Comparison of ENCODE assay signal across 11 mouse cellular contexts in genomic region chr2:73452556-73452955, GRCm38 (mm10).
DNase-seq lines count a peak whose midpoint lies in the region; ATAC-seq and TF ChIP-seq lines count a peak whose summit lies in the region.
"Had no signal": no experiment of that assay in that cellular context is flagged by ENCODE, and none has a peak within 500 bp of the region (broad histone marks: within the 10 kb centered on the region; RNA-seq: fewer than 3 reads in every experiment).

No protein-coding gene starts in this region.

- peak; percentile 28; the same call in 1 of the 2 replicates for ATAC-seq in liver, embryonic 14.5 days (ENCODE audit: insufficient read depth)
- no peak for ATAC-seq in intestine, embryonic 16.5 days

- TF ChIP-seq CTCF in MEL (IDR thresholded peaks at IDR 0.05 in 2 of 3, conservative IDR thresholded peaks at IDR 0.05 in 1 of 3; ENCODE audit: control insufficient read depth in 1 of 3, insufficient read depth in 1 of 3, low read depth in 2 of 3, low read length in 3 of 3, poor library complexity in 1 of 3, severe bottlenecking in 1 of 3) = no peak
- no peak for TF ChIP-seq CTCF in liver, embryonic 14.5 days (IDR thresholded peaks at IDR 0.05; ENCODE audit: low read depth)

- no peaks in the 10 kb centered on the region for H3K27me3 ChIP-seq in MEL (ENCODE audit: control insufficient read depth in 1 of 2, insufficient read depth in 2 of 2, low read length in 2 of 2)
- H3K27me3 ChIP-seq in liver, embryonic 14.5 days (ENCODE audit: control insufficient read depth, insufficient read depth, low read length) = no peaks in the 10 kb centered on the region
- H3K27me3 ChIP-seq in splenic B cell, adult 2 months (ENCODE audit: control insufficient read depth, insufficient read depth, low read length, poor library complexity, severe bottlenecking) = no peaks in the 10 kb centered on the region
- no peaks in the 10 kb centered on the region for H3K27me3 ChIP-seq in intestine, embryonic 16.5 days (replicated peaks; ENCODE audit: control insufficient read depth, insufficient read depth, low read length)

- peaks cover 5% of the 10 kb centered on the region for H3K79me2 ChIP-seq in MEL (ENCODE audit: control insufficient read depth, insufficient read depth, low read length, poor library complexity)

- H3K4me1 ChIP-seq in MEL (ENCODE audit: control insufficient read depth in 1 of 2, insufficient read depth in 2 of 2, low read length in 2 of 2) = peaks cover 20 to 29% of the 10 kb centered on the region in 2 experiments
- peaks cover 11 to 33% of the 10 kb centered on the region in 2 experiments for H3K4me1 ChIP-seq in liver, embryonic 14.5 days (replicated peaks; ENCODE audit: control insufficient read depth in 2 of 2, insufficient read depth in 2 of 2, low read length in 1 of 2)
- H3K4me1 ChIP-seq in intestine, embryonic 16.5 days (ENCODE audit: control insufficient read depth, insufficient read depth, low read length) = peaks cover 15% of the 10 kb centered on the region

- H3K9ac ChIP-seq in MEL (ENCODE audit: control insufficient read depth, low read depth, low read length, poor library complexity, severe bottlenecking) = no peak overlapping the region; the same call in 1 of the 2 replicates
- H3K9ac ChIP-seq in liver, embryonic 14.5 days (replicated peaks) = no peak overlapping the region
- no peak overlapping the region for H3K9ac ChIP-seq in intestine, embryonic 16.5 days (ENCODE audit: low read depth, low read length)

- no peaks in the 10 kb centered on the region for H3K9me3 ChIP-seq in MEL (replicated peaks; ENCODE audit: insufficient read depth, low read length)
- H3K9me3 ChIP-seq in liver, embryonic 14.5 days (ENCODE audit: control insufficient read depth, low read length) = no peaks in the 10 kb centered on the region
- H3K9me3 ChIP-seq in intestine, embryonic 16.5 days (ENCODE audit: control insufficient read depth, low read length) = no peaks in the 10 kb centered on the region
- H3K9me3 ChIP-seq: heart, embryonic 10.5 days had no signal

- no peak for TF ChIP-seq EP300 in MEL (IDR thresholded peaks at IDR 0.05; ENCODE audit: low read depth in 1 of 2, low read length in 2 of 2)
- no peak for TF ChIP-seq EP300 in liver, embryonic 14.5 days (IDR thresholded peaks at IDR 0.05; ENCODE audit: low read depth)

- TF ChIP-seq POLR2A in MEL (IDR thresholded peaks at IDR 0.05; ENCODE audit: control insufficient read depth in 1 of 2, insufficient read depth in 1 of 2, low read depth in 1 of 2, low read length in 2 of 2, poor library complexity in 1 of 2) = no peak

- peak overlapping the region in 1 of 2 experiments; percentile 30; a peak in 2 of 4 replicates for H3K4me3 ChIP-seq in MEL (ENCODE audit: control insufficient read depth in 1 of 2, insufficient read depth in 1 of 2, low read depth in 2 of 2, low read length in 2 of 2)
- H3K4me3 ChIP-seq in liver, embryonic 14.5 days (ENCODE audit: insufficient read depth in 1 of 2, low read depth in 2 of 2, low read length in 2 of 2) = no peak overlapping the region
- no peak overlapping the region for H3K4me3 ChIP-seq in intestine, embryonic 16.5 days (ENCODE audit: low read length)
- H3K4me3 ChIP-seq: heart, embryonic 10.5 days had no signal

- WGBS in liver, embryonic 14.5 days (ENCODE audit: insufficient replicate concordance) = 27% methylated on average over 7 of the region's 7 CpGs
- 72% methylated on average over 7 of the region's 7 CpGs for WGBS in intestine, embryonic 16.5 days

- peak; percentile 42 to 44 for DNase-seq in B cell, adult 2 months
- peak; percentile 60 for DNase-seq in MEL (ENCODE audit: low read depth, low spot score)
- DNase-seq in liver, embryonic 14.5 days (ENCODE audit: low read depth in 3 of 3, low spot score in 3 of 3) = no peak
- peak; percentile 50 for DNase-seq in splenic B cell, adult 2 months (ENCODE audit: low read depth, low spot score)
- no peak for DNase-seq in urinary bladder, postnatal 10 days (ENCODE audit: low spot score)
- DNase-seq in embryo, embryonic 10 days (ENCODE audit: low spot score) = no peak
- DNase-seq: kidney, adult 8-10 months; layer of hippocampus, postnatal 36 days; lung, postnatal 4 days had no signal

- H3K4me2 ChIP-seq in liver, embryonic 14.5 days (ENCODE audit: low read depth) = peak overlapping the region; percentile 51
- no peak overlapping the region for H3K4me2 ChIP-seq in intestine, embryonic 16.5 days (ENCODE audit: low read depth, low read length)

- H3K27ac ChIP-seq in MEL (ENCODE audit: control insufficient read depth, low read depth, low read length) = peak overlapping the region; percentile 38
- H3K27ac ChIP-seq in liver, embryonic 14.5 days = no peak overlapping the region
- no peak overlapping the region for H3K27ac ChIP-seq in intestine, embryonic 16.5 days (ENCODE audit: low read length)
- H3K27ac ChIP-seq: heart, embryonic 10.5 days had no signal

- no peak for TF ChIP-seq RAD21 in MEL (IDR thresholded peaks at IDR 0.05; ENCODE audit: low read depth, low read length)

- peaks cover 0 to 28% of the 10 kb centered on the region in 2 experiments; a peak in 2 of 4 replicates for H3K36me3 ChIP-seq in MEL (ENCODE audit: control insufficient read depth in 1 of 2, insufficient read depth in 2 of 2, low read length in 2 of 2)
- no peaks in the 10 kb centered on the region for H3K36me3 ChIP-seq in liver, embryonic 14.5 days (replicated peaks; ENCODE audit: control insufficient read depth, insufficient read depth, low read depth)
- H3K36me3 ChIP-seq in splenic B cell, adult 2 months (ENCODE audit: control insufficient read depth, insufficient read depth, low read length, poor library complexity, severe bottlenecking) = peaks cover 4% of the 10 kb centered on the region; the same call in 1 of the 2 replicates
- no peaks in the 10 kb centered on the region for H3K36me3 ChIP-seq in intestine, embryonic 16.5 days (ENCODE audit: control insufficient read depth, insufficient read depth, low read length)
- H3K36me3 ChIP-seq: heart, embryonic 10.5 days had no signal

TF ChIP-seq in MEL, 35 proteins besides CTCF, POLR2A, EP300 and RAD21:
- TF ChIP-seq TAL1 (IDR thresholded peaks at IDR 0.05; ENCODE audit: low read length) (no peak), MAFK (IDR thresholded peaks at IDR 0.05; ENCODE audit: borderline replicate concordance, low read depth, low read length) (no peak), ZNF384 (IDR thresholded peaks at IDR 0.05; ENCODE audit: low read depth, low read length) (no peak), ZMIZ1 (IDR thresholded peaks at IDR 0.05; ENCODE audit: low read depth, low read length) (no peak), RCOR1 (IDR thresholded peaks at IDR 0.05; ENCODE audit: low read depth, low read length) (no peak), USF1 (IDR thresholded peaks at IDR 0.05; ENCODE audit: low read depth, low read length) (no peak), GATA1 (IDR thresholded peaks at IDR 0.05; ENCODE audit: low read depth, low read length) (no peak), POLR2AphosphoS2 (IDR thresholded peaks at IDR 0.05; ENCODE audit: low read length) (no peak), USF2 (IDR thresholded peaks at IDR 0.05; ENCODE audit: borderline replicate concordance in 1 of 2, insufficient read depth in 1 of 2, low read depth in 1 of 2, low read length in 2 of 2) (no peak), CHD2 (IDR thresholded peaks at IDR 0.05; ENCODE audit: low read length) (no peak), MYB (IDR thresholded peaks at IDR 0.05; ENCODE audit: low read depth, low read length) (no peak), NELFE (IDR thresholded peaks at IDR 0.05; ENCODE audit: low read depth, low read length) (no peak), SMC3 (IDR thresholded peaks at IDR 0.05; ENCODE audit: low read depth, low read length) (no peak), HCFC1 (IDR thresholded peaks at IDR 0.05; ENCODE audit: low read depth, low read length) (no peak), ZKSCAN1 (IDR thresholded peaks at IDR 0.05; ENCODE audit: low read depth, low read length) (no peak), NRF1 (IDR thresholded peaks at IDR 0.05; ENCODE audit: insufficient read depth, low read depth, low read length, poor library complexity, severe bottlenecking) (no peak), KAT2A (conservative IDR thresholded peaks at IDR 0.05; ENCODE audit: low read depth, low read length) (no peak), SIN3A (IDR thresholded peaks at IDR 0.05; ENCODE audit: low read length) (no peak), TCF12 (IDR thresholded peaks at IDR 0.05; ENCODE audit: low read depth, low read length) (no peak)

Comparison
In these comparisons a context has a peak if more than half of its experiments do, and no peak if none do; other contexts are left out.
1. DNase-seq: peak in B cell, adult 2 months (2 of 2), MEL (single experiment) and splenic B cell, adult 2 months (single experiment); none in liver, embryonic 14.5 days (0 of 3), urinary bladder, postnatal 10 days (single experiment) and embryo, embryonic 10 days (single experiment).